Mouse (Mus musculus) midbrain, embryonic 14.5 days (tissue): Measurements from ENCODE around the gene Prf1. TPM values are rescaled to one million over a fixed set of nuclear protein-coding genes. Genes with fewer than 3 reads are reported as not detected.

Source experiments
- polyA plus RNA-seq: library from polyadenylated mRNA; unstranded; fragments of >200 nt; fragmentation: Nextera tagmentation; extraction: Ambion mirVana; gene quantifications from 2 replicates; pipeline ENCODE4 v1.2.1, GENCODE M21; 2014

The Prf1 gene
- polyA plus RNA-seq, 1 experiment from 2014 or later, result not detected

Other genes starting within 250 kb of the Prf1 start
- 39.8 and 52.0 TPM in 2 replicates for gene Pcbd1, start 208.5 kb upstream of the Prf1 start, polyA plus RNA-seq
- 45.3 and 64.5 TPM in 2 replicates for gene Sgpl1, start 150.1 kb upstream of the Prf1 start, polyA plus RNA-seq
- gene Tbata, start 125.9 kb upstream of the Prf1 start, polyA plus RNA-seq, result 0.22 TPM in 1 of 2 replicates, not detected in the other
- 0.15 and 0.22 TPM in 2 replicates for gene Adamts14, start 24.4 kb upstream of the Prf1 start, polyA plus RNA-seq
- gene Pald1, start 85.7 kb downstream of the Prf1 start, polyA plus RNA-seq, result 16.5 and 18.7 TPM in 2 replicates
- gene Nodal, start 120.1 kb downstream of the Prf1 start, polyA plus RNA-seq, result not detected in 2 replicates
- 46.8 and 53.7 TPM in 2 replicates for gene Eif4ebp2, start 154.8 kb downstream of the Prf1 start, polyA plus RNA-seq
- 15.0 and 17.6 TPM in 2 replicates for gene Lrrc20, start 178.0 kb downstream of the Prf1 start, polyA plus RNA-seq